Mouse (Mus musculus) heart, postnatal 0 days (tissue): ENCODE measurements around the gene Ppp2r2c.

ENCODE experiments used
- CTCF ChIP-seq: IDR thresholded peaks from 2 replicates; pipeline ENCODE4 v1.5.1; 2016; ENCODE audit warnings: antibody characterized with exemption, control low read depth, low read depth
- EP300 ChIP-seq: IDR thresholded peaks from 2 replicates; pipeline ENCODE4 v1.6.1; 2016; ENCODE audit warnings: antibody characterized with exemption, low read depth

DNA sequence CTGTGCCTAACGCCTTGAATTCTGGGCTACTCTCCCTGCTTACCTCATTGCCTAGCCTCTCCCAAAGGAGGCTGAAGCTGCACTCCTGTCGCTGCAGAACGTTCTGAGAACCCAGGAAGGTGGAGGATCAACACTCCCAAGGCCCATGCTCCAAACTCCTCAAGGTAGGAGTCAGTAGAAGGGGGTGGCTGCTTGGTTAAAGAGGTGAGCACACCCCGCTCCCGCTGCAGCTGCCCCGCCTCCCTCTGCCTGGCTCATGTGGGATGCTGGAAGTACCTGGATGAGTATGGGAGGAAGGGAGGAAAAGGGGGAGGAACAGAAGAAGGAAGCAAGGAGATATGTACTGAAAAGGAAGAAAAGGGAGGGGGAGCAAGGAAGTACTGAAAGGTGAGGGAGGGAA is 752 bp upstream of the Ppp2r2c start:
- TF ChIP-seq CTCF = no peak
- TF ChIP-seq EP300 = no peak
